Mouse (Mus musculus) hindbrain, embryonic 10.5 days (tissue): Measurements from ENCODE around the gene Ankrd44. TPM values are rescaled to one million over a fixed set of nuclear protein-coding genes. Genes with fewer than 3 reads are reported as not detected.

Experiments
- DNase-seq: peaks from one replicate; pipeline ENCODE4 v3.0.0-alpha.2; 2017; ENCODE audit warnings: low spot score
- H3K27ac ChIP-seq: fragments of 300-500 bp; sonication (generic); 2 replicates; pipeline ENCODE4 v1.5.1; 2016; ENCODE audit warnings: mild to moderate bottlenecking, moderate library complexity
- H3K27me3 ChIP-seq: fragments of 300-500 bp; sonication (generic); 2 replicates; pipeline ENCODE4 v1.6.1; 2016; ENCODE audit warnings: mild to moderate bottlenecking; ENCODE audit not compliant: poor library complexity, insufficient read depth, severe bottlenecking
- H3K36me3 ChIP-seq: fragments of 300-500 bp; sonication (generic); 2 replicates; pipeline ENCODE4 v1.6.1; 2016; ENCODE audit warnings: mild to moderate bottlenecking, moderate library complexity
- H3K4me1 ChIP-seq: fragments of 300-500 bp; sonication (generic); replicated peaks from 2 replicates; pipeline ENCODE4 v1.6.1; 2016; ENCODE audit warnings: mild to moderate bottlenecking
- H3K4me3 ChIP-seq: fragments of 300-500 bp; sonication (generic); 2 replicates; pipeline ENCODE4 v1.5.1; 2016; ENCODE audit warnings: mild to moderate bottlenecking, moderate library complexity
- H3K9me3 ChIP-seq: fragments of 300-500 bp; sonication (generic); 2 replicates; pipeline ENCODE4 v1.6.1; 2016; ENCODE audit warnings: mild to moderate bottlenecking, moderate library complexity
- WGBS: fragments of 180-500 bp; shearing (Covaris S2); methylation state at CpG from one replicate; pipeline ENCODE4 v1.1.7; 2016; 5-methylcytosine and 5-hydroxymethylcytosine counted together
- polyA plus RNA-seq: library from polyadenylated mRNA; unstranded; fragments of >200 nt; fragmentation: Nextera tagmentation; extraction: Ambion mirVana; gene quantifications from 2 replicates; pipeline ENCODE4 v1.2.1, GENCODE M21; 2016

Gene Ankrd44
- polyA plus RNA-seq, 1 experiment from 2014 or later = 11.9 TPM

DNA sequence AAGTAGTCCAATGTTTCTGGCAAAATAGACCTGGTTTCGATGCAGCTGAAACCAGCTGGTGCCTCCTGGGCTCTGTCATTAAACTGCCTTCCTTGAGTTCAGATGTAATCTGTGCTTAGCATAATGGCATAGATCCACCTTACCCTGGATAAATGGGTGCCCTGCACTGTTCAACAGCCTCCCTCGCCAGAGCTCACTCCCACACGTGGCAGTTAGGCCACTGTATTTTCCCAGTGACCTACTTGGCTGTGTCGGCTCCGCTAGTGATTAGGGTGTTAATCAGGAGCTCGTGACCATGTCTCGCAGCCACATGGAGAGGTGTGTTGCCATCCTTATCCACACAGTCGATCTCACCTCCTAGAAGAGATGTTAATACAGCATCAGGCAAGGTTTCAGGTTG is 183.1 kb downstream of the Ankrd44 start:
- no peaks in the 10 kb centered on the region for H3K9me3 ChIP-seq
- no peak overlapping the region for H3K27ac ChIP-seq
- no peaks in the 10 kb centered on the region for H3K27me3 ChIP-seq
- no peaks in the 10 kb centered on the region for H3K36me3 ChIP-seq
- H3K4me1 ChIP-seq = no peaks in the 10 kb centered on the region
- H3K4me3 ChIP-seq = no peak overlapping the region
- 85% methylated on average over 8 of the region's 8 CpGs for WGBS
- no peak for DNase-seq

- Histone ChIP-seq H3K36me3 (no peaks in the 10 kb centered on the region), H3K4me3 (no peak overlapping the region), H3K9me3 (no peaks in the 10 kb centered on the region), H3K4me1 (no peaks in the 10 kb centered on the region), H3K27ac (no peak overlapping the region), H3K27me3 (no peaks in the 10 kb centered on the region)
- DNase-seq = no peak
- 94% methylated on average over 5 of the region's 5 CpGs for WGBS
Measured at GRCm38 (mm10) chr1:54740936-54741335, 185.3 kb downstream of the Ankrd44 start.

DNA sequence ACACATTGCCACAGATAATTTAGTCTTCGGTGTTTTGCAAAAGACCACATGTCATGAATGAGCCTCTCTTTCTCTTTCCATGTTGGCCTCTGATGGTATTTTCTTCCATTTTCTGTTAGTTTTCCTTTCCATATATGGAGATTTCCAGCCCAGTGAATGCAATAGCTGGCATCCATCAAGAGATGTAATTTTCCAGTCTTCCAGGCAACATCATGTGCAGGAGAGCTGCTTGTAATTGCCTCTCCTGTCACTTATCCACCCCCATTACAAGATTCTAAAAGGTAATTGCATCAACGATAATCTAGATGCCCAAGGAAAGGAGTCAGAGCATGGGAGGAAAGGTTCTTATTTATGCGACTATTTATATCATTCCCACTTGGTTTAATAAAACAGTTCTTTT is 188.7 kb downstream of the Ankrd44 start:
- H3K9me3 ChIP-seq = no peaks in the 10 kb centered on the region
- H3K4me1 ChIP-seq = peaks cover 10% of the 10 kb centered on the region; the same call in 1 of the 2 replicates
- no peak overlapping the region for H3K4me3 ChIP-seq
- DNase-seq = no peak
- no peaks in the 10 kb centered on the region for H3K27me3 ChIP-seq
- 93% methylated on average over 3 of the region's 3 CpGs for WGBS
- H3K27ac ChIP-seq = no peak overlapping the region
- H3K36me3 ChIP-seq = no peaks in the 10 kb centered on the region

GRCm38 (mm10) chr1:54734917-54735664 is 191.1 kb downstream of the Ankrd44 start:
- peaks cover 10% of the 10 kb centered on the region; the same call in 1 of the 2 replicates for H3K4me1 ChIP-seq
- no peaks in the 10 kb centered on the region for H3K27me3 ChIP-seq
- 77% methylated on average over 17 of the region's 17 CpGs for WGBS
- no peak for DNase-seq
- H3K9me3 ChIP-seq = no peaks in the 10 kb centered on the region
- no peak overlapping the region for H3K27ac ChIP-seq
- H3K36me3 ChIP-seq = no peaks in the 10 kb centered on the region
- no peak overlapping the region for H3K4me3 ChIP-seq

- peaks cover 3% of the 10 kb centered on the region; the same call in 1 of the 2 replicates for H3K36me3 ChIP-seq
- H3K4me3 ChIP-seq = no peak overlapping the region
- no peak overlapping the region for H3K27ac ChIP-seq
- H3K27me3 ChIP-seq = no peaks in the 10 kb centered on the region
- no peak for DNase-seq
- no peaks in the 10 kb centered on the region for H3K9me3 ChIP-seq
- 92% methylated on average over 5 of the region's 5 CpGs for WGBS
- H3K4me1 ChIP-seq = no peaks in the 10 kb centered on the region
Measured at GRCm38 (mm10) chr1:54729316-54729715, 196.9 kb downstream of the Ankrd44 start.

- H3K4me1 ChIP-seq = no peaks in the 10 kb centered on the region
- no peak overlapping the region for H3K27ac ChIP-seq
- peaks cover 3% of the 10 kb centered on the region; the same call in 1 of the 2 replicates for H3K36me3 ChIP-seq
- no peak for DNase-seq
- no peaks in the 10 kb centered on the region for H3K27me3 ChIP-seq
- WGBS = 74% methylated on average over 2 of the region's 2 CpGs
- no peak overlapping the region for H3K4me3 ChIP-seq
- no peaks in the 10 kb centered on the region for H3K9me3 ChIP-seq
Measured at GRCm38 (mm10) chr1:54726555-54726954, 199.6 kb downstream of the Ankrd44 start.

GRCm38 (mm10) chr1:54716921-54717320 is 209.3 kb downstream of the Ankrd44 start:
- 92% methylated on average over 6 of the region's 6 CpGs for WGBS
- no peaks in the 10 kb centered on the region for H3K4me1 ChIP-seq
- no peak for DNase-seq
- no peaks in the 10 kb centered on the region for H3K27me3 ChIP-seq
- H3K27ac ChIP-seq = no peak overlapping the region
- H3K9me3 ChIP-seq = no peaks in the 10 kb centered on the region
- no peak overlapping the region for H3K4me3 ChIP-seq
- peaks cover 5% of the 10 kb centered on the region; the same call in 1 of the 2 replicates for H3K36me3 ChIP-seq

DNA sequence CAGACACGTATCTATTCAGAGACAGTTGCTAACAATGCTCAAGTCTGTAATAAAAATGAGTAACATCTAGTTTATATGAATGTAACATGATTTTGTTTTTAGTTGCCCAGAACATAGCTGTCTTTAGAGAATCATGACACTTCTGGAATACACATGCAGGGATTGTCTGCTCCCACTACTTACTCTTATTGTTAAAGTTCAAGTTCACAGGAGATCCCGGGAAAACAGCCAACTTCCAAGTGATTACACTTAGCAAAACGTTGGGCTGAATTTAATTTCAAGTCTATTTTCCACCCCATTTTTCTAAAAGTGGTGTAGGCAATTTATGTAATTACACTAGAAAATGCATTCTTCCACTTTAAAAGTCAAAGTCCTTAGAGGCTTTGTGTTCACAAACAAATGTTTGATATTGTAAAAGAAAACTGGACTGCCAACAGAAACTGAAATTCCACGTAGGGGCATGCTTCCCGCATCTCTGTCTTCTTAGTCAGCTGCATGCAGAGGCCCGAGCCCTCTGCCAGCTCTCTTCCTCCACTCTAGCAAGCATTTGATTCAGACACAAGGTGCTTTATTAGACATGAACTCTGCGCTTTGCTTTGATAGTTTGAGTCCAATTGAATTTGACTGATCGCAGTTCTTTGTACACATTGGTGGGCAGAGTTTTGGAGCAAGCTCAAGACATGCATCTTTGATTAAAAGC is 211.0 kb downstream of the Ankrd44 start:
- Histone ChIP-seq H3K9me3 (no peaks in the 10 kb centered on the region), H3K4me3 (no peak overlapping the region), H3K36me3 (peaks cover 5% of the 10 kb centered on the region; the same call in 1 of the 2 replicates), H3K27ac (no peak overlapping the region), H3K4me1 (no peaks in the 10 kb centered on the region), H3K27me3 (no peaks in the 10 kb centered on the region)
- 88% methylated on average over 8 of the region's 8 CpGs for WGBS
- no peak for DNase-seq

DNA sequence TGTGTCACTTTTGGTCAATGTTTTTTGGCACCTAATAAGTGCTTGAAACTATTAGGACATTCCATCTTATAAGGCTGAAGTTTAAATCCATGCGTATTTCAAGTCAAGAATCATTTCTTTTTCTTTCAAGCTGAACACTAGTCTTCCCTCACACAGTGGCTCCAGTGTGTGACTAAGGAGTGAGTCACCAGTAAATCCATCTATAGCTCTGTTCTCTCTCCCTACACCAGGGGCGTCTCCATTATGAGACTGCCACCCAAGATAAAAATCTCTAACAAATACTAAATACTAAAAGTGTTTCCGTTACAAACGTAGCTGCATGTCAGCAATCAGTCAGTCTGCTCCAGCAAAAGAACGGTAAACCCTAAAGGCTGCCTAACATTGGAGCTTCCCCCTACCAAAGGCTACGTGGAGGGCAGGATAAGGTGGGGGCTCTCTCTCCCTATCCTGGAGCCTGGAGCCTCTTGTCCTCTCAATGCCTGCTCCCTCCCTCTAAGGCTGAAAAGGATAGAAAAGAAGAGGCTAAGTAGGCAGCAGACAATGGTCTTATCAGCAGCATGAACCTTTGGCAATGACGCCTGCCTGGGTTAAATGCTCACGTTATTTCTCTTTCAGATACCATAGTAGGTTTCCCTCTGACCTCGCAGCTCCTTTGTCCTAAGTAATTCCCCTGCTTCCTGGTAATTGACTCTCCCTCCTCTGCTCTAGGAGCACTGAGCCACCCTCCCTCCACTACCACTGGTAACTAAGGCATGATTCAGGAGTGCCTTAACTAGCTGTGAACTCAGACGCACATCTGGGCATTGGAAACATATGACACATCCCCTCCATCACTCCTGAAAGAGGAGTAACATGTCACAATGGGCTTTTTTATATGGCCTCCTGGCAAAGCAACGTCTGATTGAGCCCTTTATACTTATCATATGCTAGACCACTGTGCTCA is 212.7 kb downstream of the Ankrd44 start:
- WGBS = 70% methylated on average over 11 of the region's 11 CpGs
- Histone ChIP-seq H3K27ac (no peak overlapping the region), H3K4me3 (no peak overlapping the region), H3K27me3 (no peaks in the 10 kb centered on the region), H3K9me3 (no peaks in the 10 kb centered on the region), H3K36me3 (peaks cover 5% of the 10 kb centered on the region; the same call in 1 of the 2 replicates), H3K4me1 (no peaks in the 10 kb centered on the region)
- DNase-seq = no peak

DNA sequence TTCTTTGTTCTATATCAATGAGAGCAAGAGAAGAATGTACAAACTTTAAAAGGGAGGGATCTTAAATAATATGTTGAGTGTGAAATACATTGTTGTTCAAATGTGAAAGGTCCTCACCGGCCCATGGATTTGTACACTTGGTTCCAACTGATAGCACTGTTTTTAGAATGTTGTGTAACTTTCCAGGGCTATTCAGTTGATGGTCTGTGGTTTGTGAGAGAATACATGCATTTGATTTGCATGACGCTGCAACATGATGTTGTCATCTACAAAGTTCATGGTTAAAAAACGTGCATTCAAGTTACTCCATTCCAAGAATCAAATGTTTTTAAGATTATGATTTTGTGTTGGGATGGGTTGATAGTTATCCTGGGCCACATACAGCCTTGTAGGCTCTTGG is 214.6 kb downstream of the Ankrd44 start:
- no peak for DNase-seq
- WGBS = 91% methylated on average over 3 of the region's 3 CpGs
- no peaks in the 10 kb centered on the region for H3K4me1 ChIP-seq

DNA sequence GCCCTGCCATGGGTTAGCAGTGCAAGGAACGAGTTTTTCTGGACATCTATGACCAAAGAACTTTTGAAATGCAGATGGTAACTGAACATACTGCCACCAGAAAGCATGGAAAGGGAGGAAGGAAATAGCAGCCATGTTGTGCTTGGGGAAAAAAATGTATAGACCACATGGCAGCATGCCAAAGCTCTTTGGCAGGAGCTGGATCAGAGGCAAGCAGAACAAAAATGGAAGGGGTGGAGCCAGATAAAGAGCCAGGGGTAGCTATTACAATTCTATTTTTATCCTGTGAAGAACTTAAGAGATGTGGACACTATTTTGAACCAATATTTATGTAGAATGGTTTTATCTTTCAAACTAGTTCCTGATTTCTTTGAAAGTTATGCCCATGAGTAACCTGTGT is 215.6 kb downstream of the Ankrd44 start:
- no peaks in the 10 kb centered on the region for H3K4me1 ChIP-seq
- peaks cover 5% of the 10 kb centered on the region; the same call in 1 of the 2 replicates for H3K36me3 ChIP-seq
- no peak overlapping the region for H3K4me3 ChIP-seq
- WGBS = 77% methylated on average over 1 of the region's 1 CpGs
- H3K9me3 ChIP-seq = no peaks in the 10 kb centered on the region
- no peaks in the 10 kb centered on the region for H3K27me3 ChIP-seq
- H3K27ac ChIP-seq = no peak overlapping the region
- no peak for DNase-seq

More for the DNA sequence above, 214.6 kb downstream of the Ankrd44 start:
- H3K27ac ChIP-seq = no peak overlapping the region
- peaks cover 5% of the 10 kb centered on the region; the same call in 1 of the 2 replicates for H3K36me3 ChIP-seq
- H3K27me3 ChIP-seq = no peaks in the 10 kb centered on the region
- H3K4me3 ChIP-seq = no peak overlapping the region
- H3K9me3 ChIP-seq = no peaks in the 10 kb centered on the region

- H3K4me1 ChIP-seq = no peaks in the 10 kb centered on the region
- DNase-seq = no peak
- 84% methylated on average over 8 of the region's 8 CpGs for WGBS
- no peaks in the 10 kb centered on the region for H3K9me3 ChIP-seq
- H3K27me3 ChIP-seq = no peaks in the 10 kb centered on the region
- no peak overlapping the region for H3K4me3 ChIP-seq
- no peak overlapping the region for H3K27ac ChIP-seq
- H3K36me3 ChIP-seq = peaks cover 5% of the 10 kb centered on the region; the same call in 1 of the 2 replicates
Measured at GRCm38 (mm10) chr1:54707888-54708565, 218.2 kb downstream of the Ankrd44 start.
